ENCODE assay signal across 8 mouse cellular contexts in genomic region chr13:83503919-83504318, GRCm38 (mm10). TPM values are rescaled to one million over a fixed set of nuclear protein-coding genes. Genes with fewer than 3 reads are reported as not detected.
DNase-seq lines count a peak whose midpoint lies in the region; ATAC-seq and TF ChIP-seq lines count a peak whose summit lies in the region.

Mef2c (plus strand) TSS chr13:83504034.

- no peak for TF ChIP-seq EP300 in heart, postnatal 0 days (IDR thresholded peaks at IDR 0.05; ENCODE audit: low read depth)

- H3K9me3 ChIP-seq in kidney, embryonic 14.5 days (ENCODE audit: control insufficient read depth, low read length) = no peaks in the 10 kb centered on the region
- no peaks in the 10 kb centered on the region for H3K9me3 ChIP-seq in heart, postnatal 0 days (replicated peaks; ENCODE audit: control insufficient read depth, low read length)
- no peaks in the 10 kb centered on the region for H3K9me3 ChIP-seq in limb, embryonic 11.5 days (ENCODE audit: control insufficient read depth, low read length)
- no peaks in the 10 kb centered on the region for H3K9me3 ChIP-seq in neural tube, embryonic 14.5 days (ENCODE audit: control insufficient read depth, low read length)

- no peaks in the 10 kb centered on the region for H3K36me3 ChIP-seq in kidney, embryonic 14.5 days (ENCODE audit: control insufficient read depth, insufficient read depth, low read length)
- no peaks in the 10 kb centered on the region for H3K36me3 ChIP-seq in heart, postnatal 0 days (replicated peaks; ENCODE audit: control insufficient read depth, insufficient read depth, low read length)
- no peaks in the 10 kb centered on the region for H3K36me3 ChIP-seq in limb, embryonic 11.5 days (ENCODE audit: control insufficient read depth, insufficient read depth, low read length)
- no peaks in the 10 kb centered on the region for H3K36me3 ChIP-seq in neural tube, embryonic 14.5 days (ENCODE audit: control insufficient read depth, insufficient read depth, low read length)

- no peak within 1 kb of the TSS for H3K4me3 ChIP-seq in kidney, embryonic 14.5 days (ENCODE audit: low read length)
- H3K4me3 ChIP-seq in embryonic fibroblast, embryonic 13.5 days (ENCODE audit: insufficient read depth, low read length) = no peak within 1 kb of the TSS
- H3K4me3 ChIP-seq in heart, postnatal 0 days (ENCODE audit: low read depth, low read length) = no peak within 1 kb of the TSS
- H3K4me3 ChIP-seq in limb, embryonic 11.5 days (ENCODE audit: low read depth, low read length) = no peak within 1 kb of the TSS
- no peak within 1 kb of the TSS for H3K4me3 ChIP-seq in neural tube, embryonic 14.5 days (ENCODE audit: low read depth, low read length)

- TF ChIP-seq POLR2A in embryonic fibroblast, embryonic 13.5 days (IDR thresholded peaks at IDR 0.05; ENCODE audit: low read depth, low read length) = no peak

- H3K4me1 ChIP-seq in kidney, embryonic 14.5 days (ENCODE audit: control insufficient read depth, insufficient read depth, low read length) = no peaks in the 10 kb centered on the region
- no peaks in the 10 kb centered on the region for H3K4me1 ChIP-seq in embryonic fibroblast, embryonic 13.5 days (ENCODE audit: control insufficient read depth, insufficient read depth, low read length)
- no peaks in the 10 kb centered on the region for H3K4me1 ChIP-seq in heart, postnatal 0 days (ENCODE audit: control insufficient read depth, insufficient read depth)
- no peaks in the 10 kb centered on the region for H3K4me1 ChIP-seq in limb, embryonic 11.5 days (ENCODE audit: control insufficient read depth, insufficient read depth, low read length)
- H3K4me1 ChIP-seq in neural tube, embryonic 14.5 days (ENCODE audit: control insufficient read depth, insufficient read depth, low read length) = no peaks in the 10 kb centered on the region

- no peak for TF ChIP-seq CTCF in embryonic fibroblast, embryonic 13.5 days (IDR thresholded peaks at IDR 0.05; ENCODE audit: borderline replicate concordance, insufficient read depth, low read length)
- TF ChIP-seq CTCF in heart, postnatal 0 days (IDR thresholded peaks at IDR 0.05; ENCODE audit: low read depth) = no peak

- no peak within 1 kb of the TSS for H3K4me2 ChIP-seq in kidney, embryonic 14.5 days (replicated peaks; ENCODE audit: low read depth, low read length)
- no peak within 1 kb of the TSS for H3K4me2 ChIP-seq in heart, postnatal 0 days (ENCODE audit: low read depth, low read length)
- H3K4me2 ChIP-seq in limb, embryonic 11.5 days (ENCODE audit: low read depth, severe bottlenecking) = no peak within 1 kb of the TSS
- H3K4me2 ChIP-seq in neural tube, embryonic 14.5 days (ENCODE audit: low read depth, low read length) = no peak within 1 kb of the TSS

- no peak for ATAC-seq in kidney, embryonic 14.5 days (ENCODE audit: low FRiP score, low TSS enrichment)
- ATAC-seq in heart, postnatal 0 days (ENCODE audit: insufficient read depth, low read depth) = no peak
- ATAC-seq in limb, embryonic 11.5 days (ENCODE audit: insufficient number of reproducible peaks, low FRiP score, low TSS enrichment, low read depth) = no peak; the same call in 1 of the 2 replicates
- no peak for ATAC-seq in neural tube, embryonic 14.5 days (ENCODE audit: low read depth)

- H3K27ac ChIP-seq in kidney, embryonic 14.5 days (ENCODE audit: low read depth, low read length) = no peak within 1 kb of the TSS
- H3K27ac ChIP-seq in embryonic fibroblast, embryonic 13.5 days (ENCODE audit: insufficient read depth, low read length) = no peak within 1 kb of the TSS
- H3K27ac ChIP-seq in heart, postnatal 0 days (ENCODE audit: low read depth) = no peak within 1 kb of the TSS
- no peak within 1 kb of the TSS for H3K27ac ChIP-seq in limb, embryonic 11.5 days (replicated peaks; ENCODE audit: low read depth, low read length)
- H3K27ac ChIP-seq in neural tube, embryonic 14.5 days (ENCODE audit: low read depth, low read length) = no peak within 1 kb of the TSS

- DNase-seq in kidney, postnatal 4 days = no peak
- no peak for DNase-seq in heart, postnatal 0 days (ENCODE audit: low spot score)
- no peak for DNase-seq in limb, embryonic 11.5 days (ENCODE audit: low spot score)
- DNase-seq in thymus, adult 18-20 months = no peak
- DNase-seq in frontal cortex, postnatal 10 days (ENCODE audit: low spot score in 2 of 2) = no peak

- H3K9ac ChIP-seq in kidney, embryonic 14.5 days (ENCODE audit: low read depth, low read length) = no peak within 1 kb of the TSS
- no peak within 1 kb of the TSS for H3K9ac ChIP-seq in heart, postnatal 0 days (replicated peaks; ENCODE audit: low read depth, low read length)
- no peak within 1 kb of the TSS for H3K9ac ChIP-seq in limb, embryonic 11.5 days (ENCODE audit: low read length)
- no peak within 1 kb of the TSS for H3K9ac ChIP-seq in neural tube, embryonic 14.5 days (replicated peaks; ENCODE audit: low read depth, low read length)

- H3K27me3 ChIP-seq in kidney, embryonic 14.5 days (ENCODE audit: control insufficient read depth, insufficient read depth, low read length) = no peaks in the 10 kb centered on the region
- H3K27me3 ChIP-seq in heart, postnatal 0 days (ENCODE audit: control insufficient read depth, insufficient read depth, low read length) = no peaks in the 10 kb centered on the region
- H3K27me3 ChIP-seq in limb, embryonic 11.5 days (ENCODE audit: control insufficient read depth, insufficient read depth, low read length) = no peaks in the 10 kb centered on the region
- no peaks in the 10 kb centered on the region for H3K27me3 ChIP-seq in neural tube, embryonic 14.5 days (ENCODE audit: control insufficient read depth, insufficient read depth, low read length)

- WGBS in kidney, embryonic 14.5 days = 93% methylated on average over 7 of the region's 7 CpGs
- 88% methylated on average over 7 of the region's 7 CpGs for WGBS in heart, postnatal 0 days
- 83% methylated on average over 7 of the region's 7 CpGs for WGBS in limb, embryonic 11.5 days
- 93% methylated on average over 7 of the region's 7 CpGs for WGBS in neural tube, embryonic 14.5 days

RNA-seq across cellular contexts. Expression of gene Mef2c, which starts in this region (rescaled TPM):
- polyA plus RNA-seq in kidney, embryonic 14.5 days (2014; fragmentation: Nextera tagmentation; extraction: Ambion mirVana) = 54.8 and 56.7 TPM in 2 replicates
- polyA plus RNA-seq in embryonic fibroblast, embryonic 13.5 days (2011; ENCODE audit: insufficient read length, low read depth, missing spikeins) = 11.4 and 25.2 TPM in 2 replicates
- total RNA-seq in heart, postnatal 0 days (2014; rRNA removed; ENCODE audit: low replicate concordance) = 66.9 and 69.0 TPM in 2 replicates
- 81.9 and 84.3 TPM in 2 replicates for polyA plus RNA-seq in heart, postnatal 0 days (2015; fragmentation: Nextera tagmentation; extraction: Ambion mirVana)
- 27.8 and 28.9 TPM in 2 replicates for polyA plus RNA-seq in limb, embryonic 11.5 days (2014; fragmentation: Nextera tagmentation; extraction: Ambion mirVana)
- 32.4 and 37.4 TPM in 2 replicates for polyA plus RNA-seq in neural tube, embryonic 14.5 days (2014; fragmentation: Nextera tagmentation; extraction: Ambion mirVana)
